Mouse (Mus musculus) layer of hippocampus, adult 11-12 months (tissue): Measurements from ENCODE around the gene Dcaf1.

Experiments
- DNase-seq: peaks from one replicate; pipeline ENCODE4 v3.0.0; 2022; ENCODE audit warnings: low spot score

Gene Dcaf1

DNA sequence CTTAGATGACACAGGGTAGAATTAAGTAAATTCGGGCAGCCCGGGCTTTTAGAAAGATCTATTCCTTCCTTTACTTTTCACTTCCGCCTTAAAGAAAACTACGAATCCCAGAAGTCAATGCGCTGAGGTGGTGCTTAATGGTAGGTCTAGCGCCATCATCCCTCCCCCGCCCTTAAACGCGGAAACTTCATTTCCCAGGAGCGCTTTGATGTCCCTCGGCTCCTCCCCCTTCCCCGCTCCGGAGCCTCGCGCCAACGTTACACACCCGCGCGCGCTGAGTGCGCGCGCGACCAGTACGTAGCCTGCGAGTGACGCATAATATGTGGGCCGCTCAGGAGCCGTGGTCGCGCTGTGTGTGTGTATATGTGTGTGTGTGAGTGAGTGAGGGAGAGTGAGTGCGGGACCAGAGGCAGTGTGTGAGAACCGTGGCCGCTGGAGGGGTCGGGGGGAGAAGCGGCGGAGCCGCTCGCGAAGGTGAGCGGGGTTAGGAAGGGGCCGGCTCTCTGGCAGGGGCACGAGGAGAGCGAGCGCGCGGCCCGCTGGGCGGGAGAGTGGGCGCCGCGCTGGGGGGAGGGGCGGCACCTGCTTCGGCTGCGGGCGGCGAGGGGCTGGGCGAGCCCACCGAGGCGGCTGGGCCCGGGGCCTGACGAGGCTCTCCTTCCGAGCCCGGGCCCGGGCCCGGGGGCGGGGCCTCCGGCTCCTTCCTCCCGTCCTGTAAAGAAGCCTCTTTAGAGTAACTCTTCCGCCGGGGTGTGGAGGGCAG lies at the start of gene Dcaf1:
Dcaf1 (plus strand) TSS at position 257 of the 763 bp plus-strand sequence.
- DNase-seq = peak; percentile 95

DNA sequence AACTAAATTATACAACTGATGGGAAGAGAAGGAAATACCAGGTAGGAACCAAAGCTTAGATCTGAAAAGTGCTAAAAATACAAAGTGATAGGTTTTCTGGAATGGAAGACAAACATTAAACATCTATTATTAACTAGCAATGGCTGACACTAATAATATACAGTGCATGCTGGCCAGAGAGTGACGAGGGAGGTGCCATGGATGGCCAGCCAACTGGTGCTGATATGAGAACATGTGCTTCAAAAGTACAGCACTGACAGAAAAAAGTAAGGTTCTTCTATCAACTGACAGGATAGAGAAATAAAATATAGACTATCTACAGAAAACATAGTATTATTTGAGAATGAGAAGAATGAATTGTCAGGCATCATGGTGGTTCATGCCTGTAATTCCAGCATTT lies 45.6 kb upstream of the Dcaf1 start:
- DNase-seq = no peak

GRCm38 (mm10) chr9:106777423-106777822 lies 44.3 kb upstream of the Dcaf1 start:
- no peak for DNase-seq

DNA sequence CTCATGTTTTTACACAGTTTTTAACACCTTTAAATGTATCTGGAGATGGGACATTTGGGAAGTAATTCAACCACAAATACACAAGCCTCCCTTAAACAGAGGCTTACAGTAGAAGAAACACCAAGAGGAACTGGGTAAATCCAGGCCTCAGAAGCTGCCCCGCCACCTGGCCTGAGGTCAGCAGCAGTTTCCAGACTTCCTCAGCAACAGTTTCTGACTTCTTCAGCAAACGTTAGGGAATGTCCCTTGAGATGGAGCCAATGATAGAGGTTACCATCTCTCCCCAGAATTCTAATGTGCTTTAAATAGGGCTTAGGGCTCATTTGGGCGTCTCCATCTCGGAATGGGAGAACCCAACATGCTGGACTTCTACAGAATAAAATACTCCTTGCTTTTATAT lies 43.4 kb upstream of the Dcaf1 start:
- DNase-seq = no peak

GRCm38 (mm10) chr9:106780086-106780485 lies 41.6 kb upstream of the Dcaf1 start:
- no peak for DNase-seq

- no peak for DNase-seq
Observed at GRCm38 (mm10) chr9:106783554-106783953, 38.1 kb upstream of the Dcaf1 start.

GRCm38 (mm10) chr9:106785206-106785605 lies 36.5 kb upstream of the Dcaf1 start:
- no peak for DNase-seq

- no peak for DNase-seq
Observed at GRCm38 (mm10) chr9:106787979-106788811, 33.5 kb upstream of the Dcaf1 start.

- DNase-seq = peak; percentile 81
Observed at GRCm38 (mm10) chr9:106788812-106789321, 32.8 kb upstream of the Dcaf1 start, which contains the start of gene Rad54l2. Rad54l2 (minus strand) TSS chr9:106789194.

DNA sequence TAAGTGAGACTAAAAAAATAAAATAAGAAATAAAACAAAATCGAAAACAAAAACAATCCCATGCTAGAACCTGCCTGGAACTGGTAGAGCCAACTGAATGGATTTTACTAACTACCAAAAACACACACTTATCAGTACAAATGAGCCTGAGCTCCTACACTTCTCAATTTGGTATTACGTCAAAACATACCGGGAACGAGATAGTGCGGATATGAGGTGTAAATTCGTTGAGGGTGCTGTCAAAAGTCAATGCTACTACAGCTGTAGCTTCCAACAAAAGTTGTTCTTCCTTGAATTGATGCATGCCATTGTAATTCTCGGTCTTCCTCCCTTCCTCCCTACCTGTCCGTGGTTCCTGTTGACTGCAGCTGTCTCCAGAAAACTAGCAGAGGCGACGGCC lies 32.3 kb upstream of the Dcaf1 start:
- DNase-seq = no peak

- no peak for DNase-seq
Observed at GRCm38 (mm10) chr9:106790831-106791230, 30.8 kb upstream of the Dcaf1 start.

DNA sequence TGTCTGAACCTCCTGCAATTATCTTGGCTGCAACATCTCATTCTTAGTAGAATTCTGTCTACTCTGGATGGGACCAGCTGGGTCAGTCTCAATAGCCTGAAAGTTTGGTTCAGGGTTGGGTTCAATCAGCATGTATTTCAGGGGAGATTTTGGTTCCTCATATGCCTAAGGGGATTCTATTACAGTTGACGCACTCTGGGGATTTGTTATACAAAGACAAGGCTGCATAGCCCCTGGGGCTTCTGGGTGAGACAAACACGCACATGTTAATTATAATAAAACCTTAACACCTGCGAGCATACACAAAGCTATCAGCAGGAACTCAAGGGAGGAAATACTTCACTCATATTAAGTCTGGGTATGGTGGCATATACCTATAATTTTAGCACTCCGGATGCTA lies 15.2 kb upstream of the Dcaf1 start:
- DNase-seq = no peak

- no peak for DNase-seq
Observed at GRCm38 (mm10) chr9:106818191-106818590, 3.5 kb upstream of the Dcaf1 start.

DNA sequence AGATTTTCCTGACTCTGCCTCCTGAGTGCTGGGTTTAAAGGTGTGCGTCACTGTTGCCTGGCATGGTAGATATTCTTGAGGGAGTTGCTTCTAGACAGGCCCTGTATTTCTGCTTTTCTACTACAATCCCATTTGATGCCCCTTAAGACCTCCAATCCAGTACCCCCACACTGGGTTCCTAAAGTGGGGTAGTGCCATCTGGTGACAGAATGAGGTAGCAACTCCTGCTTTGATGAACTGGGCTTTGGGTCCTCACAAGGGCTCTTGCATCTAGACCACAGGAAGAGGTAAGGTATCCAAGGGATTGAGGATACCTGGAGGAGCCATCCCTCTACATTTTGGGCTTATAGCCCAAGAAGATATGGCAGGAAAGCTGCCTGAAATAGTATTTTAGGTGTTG lies 2.5 kb upstream of the Dcaf1 start:
- peak; percentile 45 for DNase-seq

DNA sequence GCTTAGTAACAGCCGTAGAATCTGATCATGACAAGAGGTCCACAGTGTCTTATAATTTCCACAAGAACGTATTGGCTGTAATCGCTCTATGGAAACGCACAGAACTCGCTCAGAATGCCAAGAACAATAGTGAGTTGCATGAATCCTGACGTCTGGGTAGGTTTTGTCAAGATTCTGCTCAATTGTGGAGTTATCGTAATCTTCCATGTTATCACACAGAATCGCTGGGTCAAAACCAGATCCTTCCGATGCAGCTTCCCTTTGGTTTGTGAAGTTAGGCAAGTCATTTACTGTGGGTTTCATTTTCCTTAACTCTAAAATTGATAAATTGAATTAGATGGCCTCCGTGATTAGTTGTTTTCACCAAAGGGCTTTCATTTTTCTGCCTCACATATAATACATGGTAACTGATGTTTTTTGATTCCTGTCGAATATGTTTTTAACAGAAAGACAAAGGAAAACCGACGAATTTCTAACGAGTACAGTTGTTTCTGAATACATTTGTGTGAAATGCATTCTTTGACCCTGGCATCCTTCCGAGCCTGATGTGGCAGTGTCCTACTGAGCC lies 540 bp upstream of the Dcaf1 start:
- peak; percentile 6 for DNase-seq

GRCm38 (mm10) chr9:106822381-106823104 lies 869 bp downstream of the Dcaf1 start:
- peak; percentile 76 for DNase-seq

GRCm38 (mm10) chr9:106840569-106840968 lies 18.9 kb downstream of the Dcaf1 start:
- no peak for DNase-seq

GRCm38 (mm10) chr9:106842800-106843199 lies 21.1 kb downstream of the Dcaf1 start:
- no peak for DNase-seq

DNA sequence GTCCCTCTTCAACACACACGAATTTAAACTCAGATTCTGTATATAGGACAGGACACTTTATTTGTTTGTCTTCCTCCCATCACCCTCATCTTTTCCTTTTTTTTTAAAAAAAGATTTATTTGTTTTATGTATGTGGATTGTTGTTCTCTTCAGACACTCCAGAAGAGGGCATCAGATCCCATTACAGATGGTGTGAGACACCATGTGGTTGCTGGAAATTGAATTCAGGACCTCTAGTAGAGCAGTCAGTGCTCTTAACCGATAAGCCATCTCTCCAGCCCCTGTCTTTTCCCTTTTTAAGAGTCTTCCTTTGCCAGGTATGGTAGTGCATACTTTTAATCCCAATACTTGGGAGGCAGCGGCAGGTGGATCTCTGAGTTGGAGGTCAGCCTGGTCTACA lies 35.0 kb downstream of the Dcaf1 start:
- DNase-seq = no peak

GRCm38 (mm10) chr9:106858036-106858435 lies 36.4 kb downstream of the Dcaf1 start:
- DNase-seq = no peak

DNA sequence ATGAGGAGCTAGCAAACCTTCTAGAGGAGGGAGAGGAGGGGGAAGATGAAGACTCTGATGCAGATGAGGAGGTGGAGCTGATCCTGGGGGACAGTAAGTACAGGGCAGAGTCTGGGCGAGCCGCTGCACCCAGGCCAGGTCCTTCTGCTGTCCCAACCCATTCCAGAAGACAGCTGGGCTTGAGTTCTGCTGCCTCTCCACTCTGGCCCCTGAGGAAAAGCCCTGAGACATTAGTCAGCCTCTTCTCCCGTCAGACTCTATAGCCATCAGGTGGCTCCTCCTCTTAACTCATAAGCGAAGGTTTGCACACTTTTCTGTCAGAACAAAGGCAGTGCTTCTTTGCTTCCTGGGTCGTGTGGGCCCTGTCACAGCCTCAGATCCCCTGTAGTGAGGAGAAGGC lies 52.5 kb downstream of the Dcaf1 start:
- no peak for DNase-seq

DNA sequence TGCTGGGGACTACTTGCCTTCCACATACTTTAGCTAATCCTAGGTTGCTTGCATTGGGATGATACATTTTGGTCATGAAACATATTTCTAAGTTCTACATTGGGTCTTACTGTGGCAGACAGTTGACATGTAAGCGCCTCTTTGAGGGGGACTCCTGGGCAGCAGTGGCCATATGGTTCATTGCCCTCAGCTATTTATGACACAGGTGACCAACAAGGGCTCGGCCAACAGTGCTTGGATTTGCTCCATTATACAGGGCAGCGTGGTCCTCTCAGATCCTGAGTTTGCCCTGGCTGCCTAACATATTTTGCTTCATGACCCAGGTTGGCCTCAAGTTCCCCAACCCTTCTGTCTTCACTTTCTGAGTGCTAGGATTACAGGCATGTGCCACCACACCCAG lies 55.0 kb downstream of the Dcaf1 start:
- no peak for DNase-seq
